Mouse (Mus musculus) heart, embryonic 11.5 days (tissue): ENCODE data around the gene 1110017D15Rik. TPM values are rescaled to one million over a fixed set of nuclear protein-coding genes. Genes with fewer than 3 reads are reported as not detected.

Experiments used
- ATAC-seq: fragments of 200-750 bp; cut with Nextera tagmentation; replicated peaks from 2 replicates; pipeline ENCODE4 v1.8.0; 2017; ENCODE audit warnings: moderate library complexity; ENCODE audit not compliant: insufficient number of reproducible peaks, low FRiP score, low TSS enrichment
- H3K27ac ChIP-seq: fragments of 300-500 bp; sonication (generic); 2 replicates; pipeline ENCODE4 v1.5.1; 2014; ENCODE audit warnings: mild to moderate bottlenecking, low read depth, low read length
- H3K27me3 ChIP-seq: fragments of 300-500 bp; sonication (generic); 2 replicates; pipeline ENCODE4 v1.6.1; 2014; ENCODE audit warnings: mild to moderate bottlenecking, low read length, mixed read lengths; ENCODE audit not compliant: control insufficient read depth, insufficient read depth
- H3K36me3 ChIP-seq: fragments of 300-500 bp; sonication (generic); 2 replicates; pipeline ENCODE4 v1.6.1; 2014; ENCODE audit warnings: mild to moderate bottlenecking, low read length, moderate library complexity, mixed read lengths; ENCODE audit not compliant: control insufficient read depth, insufficient read depth
- H3K4me1 ChIP-seq: fragments of 300-500 bp; sonication (generic); 2 replicates; pipeline ENCODE4 v1.6.1; 2014; ENCODE audit warnings: low read length; ENCODE audit not compliant: control insufficient read depth, insufficient read depth
- H3K4me2 ChIP-seq: fragments of 300-500 bp; sonication (generic); 2 replicates; pipeline ENCODE4 v1.6.1; 2014; ENCODE audit warnings: mild to moderate bottlenecking, moderate library complexity
- H3K4me3 ChIP-seq: fragments of 300-500 bp; sonication (generic); 2 replicates; pipeline ENCODE4 v1.5.1; 2014; ENCODE audit warnings: low read depth, low read length
- H3K9ac ChIP-seq: fragments of 300-500 bp; sonication (generic); 2 replicates; pipeline ENCODE4 v1.6.1; 2014; ENCODE audit warnings: mild to moderate bottlenecking, low read depth, low read length, moderate library complexity
- H3K9me3 ChIP-seq: fragments of 300-500 bp; sonication (generic); replicated peaks from 2 replicates; pipeline ENCODE4 v1.6.1; 2016; ENCODE audit warnings: low read length; ENCODE audit not compliant: control insufficient read depth
- WGBS: fragments of 180-500 bp; shearing (Covaris S2); extraction: QIAGEN DNeasy Blood & Tissue Kit; methylation state at CpG from one replicate; pipeline ENCODE4 v1.1.7; 2014; ENCODE audit not compliant: insufficient replicate concordance; 5-methylcytosine and 5-hydroxymethylcytosine counted together
- polyA plus RNA-seq: library from polyadenylated mRNA; unstranded; fragments of >200 nt; fragmentation: Nextera tagmentation; extraction: Ambion mirVana; gene quantifications from 2 replicates; pipeline ENCODE4 v1.2.1, GENCODE M21; 2014

Gene 1110017D15Rik
- polyA plus RNA-seq, 1 experiment from 2014 or later = not detected

DNA sequence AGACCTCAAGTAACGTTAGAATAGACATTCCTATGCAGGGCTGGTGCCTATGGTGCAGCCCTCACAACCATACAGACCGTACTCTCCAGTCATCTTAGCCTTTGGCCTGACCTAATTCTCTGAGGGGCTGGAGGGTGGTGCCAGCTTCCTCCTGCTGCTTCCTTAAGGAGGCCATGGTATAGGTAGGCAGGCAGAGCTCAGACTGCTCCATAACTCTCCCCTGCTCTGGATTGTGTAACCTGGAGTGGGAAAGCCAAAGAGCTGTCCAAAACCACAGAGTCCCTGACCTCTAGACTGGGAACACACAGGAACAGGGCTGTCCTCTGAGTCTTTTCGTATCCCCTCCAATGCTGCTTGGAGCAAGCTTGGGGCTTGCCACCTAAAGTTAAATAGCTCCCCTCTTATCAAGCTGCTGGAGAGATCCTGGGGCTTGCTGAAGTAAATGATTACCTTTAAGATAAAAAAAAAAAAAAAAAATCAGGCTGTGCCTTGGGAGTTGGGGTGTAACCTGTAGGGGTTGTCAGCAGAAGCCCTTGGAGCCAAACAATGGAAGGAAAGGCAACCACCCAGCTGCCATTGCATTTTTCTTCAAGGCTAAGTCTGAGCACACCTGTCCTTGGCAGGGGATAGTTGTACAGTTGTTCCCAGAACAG, 23.5 kb downstream of the 1110017D15Rik start:
- H3K9ac ChIP-seq = no peak overlapping the region
- H3K4me2 ChIP-seq = no peak overlapping the region
- no peaks in the 10 kb centered on the region for H3K9me3 ChIP-seq
- no peak overlapping the region for H3K4me3 ChIP-seq
- peaks cover 37% of the 10 kb centered on the region for H3K27me3 ChIP-seq
- no peak for ATAC-seq
- WGBS = 82% methylated on average over 3 of the region's 3 CpGs
- H3K4me1 ChIP-seq = peaks cover 9% of the 10 kb centered on the region; the same call in 1 of the 2 replicates
- no peak overlapping the region for H3K27ac ChIP-seq
- no peaks in the 10 kb centered on the region for H3K36me3 ChIP-seq

GRCm38 (mm10) chr4:41492951-41493350, 24.2 kb downstream of the 1110017D15Rik start:
- ATAC-seq = no peak
- Histone ChIP-seq H3K27ac (no peak overlapping the region), H3K36me3 (no peaks in the 10 kb centered on the region), H3K4me3 (no peak overlapping the region), H3K27me3 (peaks cover 31% of the 10 kb centered on the region), H3K9me3 (no peaks in the 10 kb centered on the region), H3K9ac (no peak overlapping the region), H3K4me1 (peaks cover 4% of the 10 kb centered on the region; the same call in 1 of the 2 replicates), H3K4me2 (no peak overlapping the region)
- 76% methylated on average over 7 of the region's 7 CpGs for WGBS

DNA sequence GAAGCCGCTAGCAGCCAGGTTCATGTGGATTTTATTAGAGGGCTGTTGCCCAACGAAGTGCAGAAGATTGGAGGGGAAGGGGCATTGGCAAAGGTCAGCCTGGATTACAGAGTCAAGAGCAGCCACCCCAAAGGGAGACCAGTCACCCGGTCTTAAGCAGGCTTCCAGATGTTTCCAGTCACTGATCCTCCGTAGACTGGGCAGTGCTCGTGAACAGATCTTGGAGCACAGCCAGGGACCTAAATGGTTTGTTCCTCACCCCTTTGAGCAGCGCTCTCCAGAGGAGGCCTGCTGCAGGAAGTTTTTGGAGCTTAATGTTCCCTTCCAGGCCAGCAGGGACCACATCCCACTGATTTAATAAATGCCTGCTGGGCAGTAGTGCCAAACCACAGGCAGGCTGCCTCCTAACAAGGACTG, 35.5 kb downstream of the 1110017D15Rik start:
- 55% methylated on average over 6 of the region's 6 CpGs for WGBS
- peaks cover 2% of the 10 kb centered on the region; the same call in 1 of the 2 replicates for H3K36me3 ChIP-seq
- ATAC-seq = no peak
- H3K4me1 ChIP-seq = no peaks in the 10 kb centered on the region
- H3K4me3 ChIP-seq = no peak overlapping the region
- no peaks in the 10 kb centered on the region for H3K9me3 ChIP-seq
- no peak overlapping the region for H3K27ac ChIP-seq
- no peak overlapping the region for H3K4me2 ChIP-seq
- H3K27me3 ChIP-seq = no peaks in the 10 kb centered on the region
- no peak overlapping the region for H3K9ac ChIP-seq

DNA sequence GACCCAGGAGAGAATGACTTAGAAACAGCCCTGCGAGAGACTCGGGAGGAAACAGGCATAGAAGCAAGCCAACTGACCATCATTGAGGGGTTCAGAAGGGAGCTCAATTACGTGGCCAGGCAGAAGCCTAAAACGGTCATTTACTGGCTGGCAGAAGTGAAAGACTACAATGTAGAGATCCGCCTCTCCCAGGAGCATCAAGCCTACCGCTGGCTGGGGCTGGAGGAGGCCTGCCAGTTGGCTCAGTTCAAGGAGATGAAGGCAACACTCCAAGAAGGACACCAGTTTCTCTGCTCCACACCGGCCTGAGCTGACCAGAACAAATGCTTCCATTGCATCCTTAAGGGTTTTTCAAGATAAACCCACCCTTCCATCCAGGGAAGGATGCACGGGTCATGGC, 36.9 kb downstream of the 1110017D15Rik start:
- WGBS = 80% methylated on average over 8 of the region's 8 CpGs
- Histone ChIP-seq H3K36me3 (peaks cover 2% of the 10 kb centered on the region; the same call in 1 of the 2 replicates), H3K4me1 (no peaks in the 10 kb centered on the region), H3K9me3 (no peaks in the 10 kb centered on the region), H3K27ac (no peak overlapping the region), H3K9ac (no peak overlapping the region), H3K4me2 (no peak overlapping the region), H3K4me3 (no peak overlapping the region), H3K27me3 (no peaks in the 10 kb centered on the region)
- ATAC-seq = no peak

- H3K4me2 ChIP-seq = no peak overlapping the region
- no peaks in the 10 kb centered on the region for H3K9me3 ChIP-seq
- H3K36me3 ChIP-seq = peaks cover 2% of the 10 kb centered on the region; the same call in 1 of the 2 replicates
- no peaks in the 10 kb centered on the region for H3K27me3 ChIP-seq
- ATAC-seq = no peak
- H3K4me1 ChIP-seq = no peaks in the 10 kb centered on the region
- H3K4me3 ChIP-seq = no peak overlapping the region
- no peak overlapping the region for H3K9ac ChIP-seq
- 69% methylated on average over 1 of the region's 1 CpGs for WGBS
- H3K27ac ChIP-seq = no peak overlapping the region
Observed at GRCm38 (mm10) chr4:41479456-41479804, 37.7 kb downstream of the 1110017D15Rik start.

GRCm38 (mm10) chr4:41478751-41479455, 38.2 kb downstream of the 1110017D15Rik start:
- Histone ChIP-seq H3K9me3 (no peaks in the 10 kb centered on the region), H3K4me3 (no peak overlapping the region), H3K4me2 (no peak overlapping the region), H3K4me1 (no peaks in the 10 kb centered on the region), H3K9ac (no peak overlapping the region), H3K27me3 (no peaks in the 10 kb centered on the region), H3K27ac (no peak overlapping the region), H3K36me3 (peaks cover 2% of the 10 kb centered on the region; the same call in 1 of the 2 replicates)
- no peak for ATAC-seq
- WGBS = 64% methylated on average over 4 of the region's 4 CpGs

DNA sequence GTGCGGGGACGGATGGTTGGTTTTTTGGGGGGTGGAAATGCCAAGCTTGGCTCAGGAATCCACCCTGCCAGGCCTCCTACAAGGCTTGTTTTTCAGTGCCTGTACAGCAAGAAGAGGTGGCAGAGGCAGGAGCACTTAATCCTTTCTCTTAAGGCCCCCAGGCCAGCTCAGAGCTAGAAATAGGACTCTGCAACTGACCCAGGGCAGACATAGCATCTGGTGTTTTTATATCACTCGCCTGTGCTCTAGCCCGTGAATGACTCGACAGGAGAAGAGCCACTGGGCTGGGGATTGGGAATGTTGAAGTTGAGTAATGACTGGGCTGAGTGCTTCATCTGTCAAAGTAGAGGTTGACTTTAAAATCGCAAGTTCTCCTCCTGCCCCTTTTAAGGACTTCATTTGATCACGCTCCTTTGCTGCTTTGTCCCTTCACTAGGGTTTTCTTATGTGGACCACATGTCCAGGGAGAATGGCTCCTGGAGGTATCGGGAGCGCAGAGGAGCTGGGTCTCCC, 39.4 kb downstream of the 1110017D15Rik start:
- H3K9ac ChIP-seq = no peak overlapping the region
- no peak for ATAC-seq
- no peaks in the 10 kb centered on the region for H3K4me1 ChIP-seq
- H3K36me3 ChIP-seq = peaks cover 2% of the 10 kb centered on the region; the same call in 1 of the 2 replicates
- H3K27me3 ChIP-seq = no peaks in the 10 kb centered on the region
- no peak overlapping the region for H3K4me3 ChIP-seq
- H3K27ac ChIP-seq = no peak overlapping the region
- 80% methylated on average over 9 of the region's 9 CpGs for WGBS
- H3K9me3 ChIP-seq = no peaks in the 10 kb centered on the region
- H3K4me2 ChIP-seq = no peak overlapping the region

GRCm38 (mm10) chr4:41471384-41471689, 45.8 kb downstream of the 1110017D15Rik start:
- no peaks in the 10 kb centered on the region for H3K36me3 ChIP-seq
- H3K9ac ChIP-seq = no peak overlapping the region
- ATAC-seq = no peak
- no peak overlapping the region for H3K27ac ChIP-seq
- H3K4me3 ChIP-seq = no peak overlapping the region
- no peaks in the 10 kb centered on the region for H3K4me1 ChIP-seq
- no peaks in the 10 kb centered on the region for H3K27me3 ChIP-seq
- H3K9me3 ChIP-seq = no peaks in the 10 kb centered on the region
- WGBS = 87% methylated on average over 1 of the region's 1 CpGs
- no peak overlapping the region for H3K4me2 ChIP-seq
